Mouse (Mus musculus) lung, embryonic 14.5 days (tissue): ENCODE results near the gene Cntn5. TPM values are rescaled to one million over a fixed set of nuclear protein-coding genes. Genes with fewer than 3 reads are reported as not detected.
A peak's percentile ranks its signal among the peaks of the same experiment; 100 is the strongest.

ENCODE experiments used
- ATAC-seq: fragments of 200-750 bp; cut with Nextera tagmentation; 2 replicates; pipeline ENCODE4 v1.8.0; 2017; ENCODE audit warnings: mild to moderate bottlenecking, moderate TSS enrichment, moderate library complexity; ENCODE audit not compliant: insufficient read depth
- DNase-seq: peaks from one replicate; pipeline ENCODE4 v3.0.0-alpha.2; 2015
- H3K27ac ChIP-seq: fragments of 300-500 bp; sonication (generic); 2 replicates; pipeline ENCODE4 v1.5.1; 2014; ENCODE audit warnings: low read depth, mild to moderate bottlenecking, moderate library complexity
- H3K27me3 ChIP-seq: fragments of 300-500 bp; sonication (generic); 2 replicates; pipeline ENCODE4 v1.6.1; 2014; ENCODE audit warnings: low read length, control low read depth; ENCODE audit not compliant: insufficient read depth
- H3K36me3 ChIP-seq: fragments of 300-500 bp; sonication (generic); 2 replicates; pipeline ENCODE4 v1.6.1; 2014; ENCODE audit warnings: control low read depth; ENCODE audit not compliant: insufficient read depth
- H3K4me1 ChIP-seq: fragments of 300-500 bp; sonication (generic); 2 replicates; pipeline ENCODE4 v1.6.1; 2014; ENCODE audit warnings: antibody characterized with exemption, control low read depth; ENCODE audit not compliant: insufficient read depth
- H3K4me2 ChIP-seq: fragments of 300-500 bp; sonication (generic); 2 replicates; pipeline ENCODE4 v1.6.1; 2014; ENCODE audit warnings: mild to moderate bottlenecking
- H3K4me3 ChIP-seq: fragments of 300-500 bp; sonication (generic); 2 replicates; pipeline ENCODE4 v1.5.1; 2014; ENCODE audit warnings: low read depth, low read length
- H3K9ac ChIP-seq: fragments of 300-500 bp; sonication (generic); 2 replicates; pipeline ENCODE4 v1.6.1; 2014
- H3K9me3 ChIP-seq: fragments of 300-500 bp; sonication (generic); 2 replicates; pipeline ENCODE4 v1.6.1; 2016; ENCODE audit warnings: low read depth, low read length, control low read depth
- CTCF ChIP-seq: IDR thresholded peaks from 2 replicates; pipeline ENCODE4 v1.5.1; 2016; ENCODE audit warnings: antibody characterized with exemption, low read depth
- WGBS: fragments of 180-500 bp; shearing (Covaris S2); extraction: QIAGEN DNeasy Blood & Tissue Kit; methylation state at CpG from one replicate; pipeline ENCODE4 v1.1.7; 2014; 5-methylcytosine and 5-hydroxymethylcytosine counted together
- polyA plus RNA-seq: library from polyadenylated mRNA; unstranded; fragments of >200 nt; fragmentation: Nextera tagmentation; extraction: Ambion mirVana; gene quantifications from 2 replicates; pipeline ENCODE4 v1.2.1, GENCODE M21; 2014

Gene Cntn5
- polyA plus RNA-seq, 1 experiment from 2014 or later = not detected

DNA sequence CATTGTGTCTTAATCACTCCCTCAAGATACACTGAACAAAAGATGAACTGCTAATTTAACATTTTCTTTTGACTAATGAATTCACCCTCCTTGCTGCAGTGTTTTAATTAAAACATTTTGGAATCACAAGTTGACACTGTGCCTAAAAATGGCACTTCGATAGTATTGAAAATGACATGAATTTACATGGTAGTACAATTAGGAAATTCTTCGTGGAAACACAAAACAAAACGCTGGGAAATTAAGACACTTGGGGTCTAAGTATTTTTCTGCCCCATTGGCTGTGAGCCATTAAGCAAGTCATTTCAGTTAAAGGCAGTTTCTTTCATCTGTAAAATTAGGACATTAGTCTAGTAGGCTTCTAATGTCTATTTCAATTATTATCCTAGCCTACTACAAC is 1043.9 kb downstream of the Cntn5 start:
- no peaks in the 10 kb centered on the region for H3K27me3 ChIP-seq
- H3K9ac ChIP-seq = no peak overlapping the region
- WGBS = 82% methylated on average over 3 of the region's 3 CpGs
- H3K4me2 ChIP-seq = no peak overlapping the region
- no peak overlapping the region for H3K4me3 ChIP-seq
- DNase-seq = no peak
- no peak for TF ChIP-seq CTCF
- H3K4me1 ChIP-seq = no peaks in the 10 kb centered on the region
- H3K27ac ChIP-seq = no peak overlapping the region
- ATAC-seq = no peak
- no peaks in the 10 kb centered on the region for H3K9me3 ChIP-seq
- H3K36me3 ChIP-seq = no peaks in the 10 kb centered on the region

DNA sequence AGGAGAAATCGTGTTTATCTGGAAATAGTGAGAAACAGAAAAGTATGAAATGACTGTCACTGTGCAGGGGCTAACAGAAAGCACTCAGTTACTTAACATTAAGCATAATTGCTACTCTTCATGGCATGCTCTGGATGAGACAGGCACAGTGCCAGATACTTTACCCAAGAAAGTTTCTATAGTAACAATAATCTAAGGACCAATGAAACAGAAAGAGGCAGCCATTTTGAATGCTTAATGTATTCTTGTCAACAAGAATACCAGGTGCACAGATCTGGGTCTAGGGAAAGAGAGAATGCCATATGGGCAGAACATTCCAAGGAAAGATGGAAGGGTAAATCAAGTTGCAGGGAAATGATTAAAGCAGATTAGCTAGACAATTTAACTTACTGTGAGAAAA is 1045.3 kb downstream of the Cntn5 start:
- Histone ChIP-seq H3K9ac (no peak overlapping the region), H3K27me3 (no peaks in the 10 kb centered on the region), H3K9me3 (no peaks in the 10 kb centered on the region), H3K4me3 (no peak overlapping the region), H3K4me2 (no peak overlapping the region), H3K4me1 (no peaks in the 10 kb centered on the region), H3K36me3 (no peaks in the 10 kb centered on the region), H3K27ac (no peak overlapping the region)
- 24% methylated on average over 1 of the region's 1 CpGs for WGBS
- no peak for ATAC-seq
- TF ChIP-seq CTCF = no peak
- no peak for DNase-seq

DNA sequence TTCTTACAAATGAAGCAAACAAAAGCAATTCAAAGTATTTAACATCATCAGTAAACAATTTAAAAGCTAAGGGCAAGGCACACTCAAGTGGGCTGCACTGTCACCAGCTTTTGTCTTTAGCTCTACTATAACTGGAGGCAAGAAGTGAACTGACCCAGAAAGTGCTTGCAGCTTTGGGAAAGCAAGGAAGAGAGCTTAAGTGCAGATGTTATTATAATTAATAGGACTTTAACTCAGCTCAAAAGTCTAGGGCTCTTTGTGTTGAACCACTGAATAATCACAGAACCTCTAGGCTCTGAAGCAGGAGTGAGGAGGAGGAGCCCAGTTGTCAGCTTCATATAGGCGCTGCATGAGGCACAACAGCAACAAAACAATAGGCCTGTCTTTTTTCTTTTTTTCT is 1049.8 kb downstream of the Cntn5 start:
- H3K36me3 ChIP-seq = no peaks in the 10 kb centered on the region
- no peak overlapping the region for H3K4me3 ChIP-seq
- WGBS = 67% methylated on average over 1 of the region's 1 CpGs
- no peaks in the 10 kb centered on the region for H3K27me3 ChIP-seq
- TF ChIP-seq CTCF = no peak
- H3K9me3 ChIP-seq = no peaks in the 10 kb centered on the region
- H3K27ac ChIP-seq = no peak overlapping the region
- no peak for DNase-seq
- no peak for ATAC-seq
- no peak overlapping the region for H3K4me2 ChIP-seq
- no peak overlapping the region for H3K9ac ChIP-seq
- no peaks in the 10 kb centered on the region for H3K4me1 ChIP-seq

GRCm38 (mm10) chr9:9830231-9830630 is 1074.3 kb downstream of the Cntn5 start:
- H3K9me3 ChIP-seq = no peaks in the 10 kb centered on the region
- H3K36me3 ChIP-seq = no peaks in the 10 kb centered on the region
- no peak overlapping the region for H3K9ac ChIP-seq
- H3K4me2 ChIP-seq = no peak overlapping the region
- H3K27me3 ChIP-seq = no peaks in the 10 kb centered on the region
- WGBS = 59% methylated on average over 2 of the region's 2 CpGs
- TF ChIP-seq CTCF = no peak
- DNase-seq = no peak
- H3K27ac ChIP-seq = no peak overlapping the region
- no peak for ATAC-seq
- H3K4me1 ChIP-seq = no peaks in the 10 kb centered on the region
- no peak overlapping the region for H3K4me3 ChIP-seq

- Histone ChIP-seq H3K9ac (no peak overlapping the region), H3K36me3 (no peaks in the 10 kb centered on the region), H3K27me3 (no peaks in the 10 kb centered on the region), H3K9me3 (no peaks in the 10 kb centered on the region), H3K4me1 (no peaks in the 10 kb centered on the region), H3K4me2 (no peak overlapping the region), H3K4me3 (no peak overlapping the region), H3K27ac (no peak overlapping the region)
- DNase-seq (no peak), ATAC-seq (no peak)
- 68% methylated on average over 1 of the region's 1 CpGs for WGBS
- TF ChIP-seq CTCF = no peak
Measured at GRCm38 (mm10) chr9:9819963-9820362, 1084.6 kb downstream of the Cntn5 start.

DNA sequence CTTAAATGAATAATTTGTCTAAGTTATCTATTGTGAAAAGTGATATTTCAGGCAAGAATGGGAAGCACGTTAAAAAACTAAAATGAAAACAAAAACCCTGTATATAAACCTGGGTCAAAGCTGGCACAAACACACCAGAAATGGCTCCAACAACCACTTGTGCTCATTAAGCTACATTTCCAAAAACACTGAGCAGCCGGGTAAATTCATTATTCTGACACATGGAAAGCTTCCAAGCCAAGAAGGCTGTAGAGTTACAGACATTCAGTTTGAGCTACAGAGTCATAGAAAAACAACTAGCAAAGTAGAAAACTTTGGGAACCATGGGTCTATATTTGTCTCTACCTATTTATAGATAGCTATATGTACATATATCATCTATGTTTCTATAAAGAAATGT is 1087.1 kb downstream of the Cntn5 start:
- no peaks in the 10 kb centered on the region for H3K4me1 ChIP-seq
- no peaks in the 10 kb centered on the region for H3K36me3 ChIP-seq
- 52% methylated on average over 2 of the region's 2 CpGs for whole genome bisulfite sequencing
- no peaks in the 10 kb centered on the region for H3K9me3 ChIP-seq
- no peak for TF ChIP-seq CTCF
- DNase-seq = peak; percentile 54
- H3K27ac ChIP-seq = no peak overlapping the region
- H3K4me3 ChIP-seq = no peak overlapping the region
- no peaks in the 10 kb centered on the region for H3K27me3 ChIP-seq
- no peak for ATAC-seq
- H3K9ac ChIP-seq = no peak overlapping the region
- H3K4me2 ChIP-seq = no peak overlapping the region

- no peak for TF ChIP-seq CTCF
- no peak overlapping the region for H3K27ac ChIP-seq
- H3K4me3 ChIP-seq = no peak overlapping the region
- ATAC-seq (no peak), DNase-seq (no peak)
- no peaks in the 10 kb centered on the region for H3K36me3 ChIP-seq
- no peaks in the 10 kb centered on the region for H3K9me3 ChIP-seq
- no peaks in the 10 kb centered on the region for H3K4me1 ChIP-seq
- no peak overlapping the region for H3K9ac ChIP-seq
- no peaks in the 10 kb centered on the region for H3K27me3 ChIP-seq
- 79% methylated on average over 2 of the region's 2 CpGs for whole genome bisulfite sequencing
- no peak overlapping the region for H3K4me2 ChIP-seq
Measured at GRCm38 (mm10) chr9:9799546-9799945, 1105.0 kb downstream of the Cntn5 start.

DNA sequence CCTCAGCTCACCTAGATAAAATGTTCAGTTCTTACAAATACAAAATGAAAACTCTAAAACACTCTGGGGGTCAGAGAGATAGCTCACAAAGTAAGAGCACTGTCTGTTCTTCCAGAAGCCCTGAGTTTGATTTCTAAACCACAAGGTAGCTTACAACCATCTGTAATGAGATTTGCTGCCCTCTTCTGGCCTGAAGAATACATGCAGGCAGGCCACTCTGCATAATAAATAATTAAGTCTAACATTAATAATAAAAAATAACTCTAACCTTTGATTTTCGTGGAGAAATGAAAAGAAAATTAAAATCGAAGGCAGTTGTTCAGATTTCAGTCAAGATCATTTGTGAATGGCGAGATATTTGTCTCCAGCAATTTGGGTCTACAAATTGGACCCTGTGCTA is 1120.9 kb downstream of the Cntn5 start:
- ATAC-seq (no peak), DNase-seq (peak; percentile 31)
- Histone ChIP-seq H3K4me1 (no peaks in the 10 kb centered on the region), H3K9me3 (no peaks in the 10 kb centered on the region), H3K9ac (no peak overlapping the region), H3K4me3 (no peak overlapping the region), H3K27ac (no peak overlapping the region), H3K4me2 (no peak overlapping the region), H3K27me3 (no peaks in the 10 kb centered on the region), H3K36me3 (no peaks in the 10 kb centered on the region)
- TF ChIP-seq CTCF = peak; percentile 45
- WGBS = 60% methylated on average over 3 of the region's 3 CpGs
